Mouse (Mus musculus) cerebellum, adult (tissue): Measurements from ENCODE around the gene Trmt1.

Source experiments
- ATAC-seq: cut with Nextera tagmentation; 2 replicates; pipeline ENCODE4 v1.9.2; 2017; ENCODE audit warnings: mild to moderate bottlenecking, moderate library complexity, mixed read lengths; ENCODE audit not compliant: insufficient number of reproducible peaks, low FRiP score, low TSS enrichment

Gene Trmt1

DNA sequence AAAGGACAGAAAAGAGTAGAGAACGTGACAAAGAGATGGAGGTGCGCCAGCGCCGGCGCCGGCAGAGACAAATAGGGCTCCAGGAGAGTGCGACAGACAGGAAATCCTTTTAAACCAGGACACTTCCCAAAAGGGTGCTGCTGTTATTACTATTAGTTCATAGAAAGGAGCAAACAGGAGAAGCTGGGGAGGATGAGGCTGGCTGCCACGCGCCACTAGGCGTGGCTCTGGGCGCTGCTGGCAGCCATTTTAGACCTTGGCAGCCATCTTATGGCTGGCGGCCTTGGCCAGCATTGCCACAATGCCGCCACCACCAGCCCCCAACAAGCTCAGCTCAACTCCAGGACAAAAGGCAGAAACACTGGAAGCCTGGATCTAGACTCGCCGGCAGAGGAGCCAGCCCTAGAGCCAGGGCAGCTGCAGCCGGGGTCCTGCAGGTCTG, 43.8 kb downstream of the Trmt1 start:
- no peak for ATAC-seq

GRCm38 (mm10) chr8:84730541-84731370, 44.6 kb downstream of the Trmt1 start:
- no peak for ATAC-seq

DNA sequence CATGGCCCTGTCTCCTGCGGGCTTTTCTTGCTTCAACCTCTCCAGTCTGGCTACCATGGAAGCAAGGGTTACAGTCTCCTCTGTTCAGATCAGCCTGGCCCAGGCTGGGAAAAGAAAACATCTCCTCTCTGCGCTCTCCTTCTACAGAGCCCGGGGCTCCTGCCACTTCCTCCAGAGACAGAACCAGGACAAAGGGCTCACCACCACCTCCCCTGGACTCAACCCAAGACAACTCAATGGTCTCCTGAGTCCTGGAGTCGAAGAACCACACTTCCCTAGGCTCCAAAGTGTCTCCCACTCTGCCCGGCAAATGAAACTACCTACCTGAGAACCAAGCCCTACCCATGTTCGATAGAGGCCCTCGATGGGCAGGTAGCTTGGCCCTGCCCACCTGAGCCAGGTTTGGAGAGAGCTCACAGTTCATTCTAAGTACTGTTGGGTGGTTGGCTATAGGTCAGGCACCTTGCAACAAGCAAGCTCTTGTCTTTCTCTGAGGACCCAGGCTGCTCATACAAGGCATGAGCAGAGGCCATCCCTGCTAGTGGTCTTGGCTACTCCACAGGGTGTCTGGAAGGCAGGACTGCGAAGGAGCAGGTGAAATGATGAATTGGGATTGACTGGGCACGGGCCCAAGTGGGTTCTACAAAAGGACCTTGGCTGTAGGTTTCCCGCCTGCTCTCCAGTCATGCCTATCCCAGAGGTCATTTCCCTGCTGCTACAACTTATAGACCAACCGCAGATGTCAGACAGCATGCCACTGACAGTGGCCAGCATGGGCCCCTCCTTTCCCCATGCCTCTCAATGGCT, 45.5 kb downstream of the Trmt1 start:
- ATAC-seq, result no peak

- no peak for ATAC-seq
Measured at GRCm38 (mm10) chr8:84732545-84732944, 46.4 kb downstream of the Trmt1 start.

GRCm38 (mm10) chr8:84732996-84733395, 46.9 kb downstream of the Trmt1 start:
- no peak for ATAC-seq

DNA sequence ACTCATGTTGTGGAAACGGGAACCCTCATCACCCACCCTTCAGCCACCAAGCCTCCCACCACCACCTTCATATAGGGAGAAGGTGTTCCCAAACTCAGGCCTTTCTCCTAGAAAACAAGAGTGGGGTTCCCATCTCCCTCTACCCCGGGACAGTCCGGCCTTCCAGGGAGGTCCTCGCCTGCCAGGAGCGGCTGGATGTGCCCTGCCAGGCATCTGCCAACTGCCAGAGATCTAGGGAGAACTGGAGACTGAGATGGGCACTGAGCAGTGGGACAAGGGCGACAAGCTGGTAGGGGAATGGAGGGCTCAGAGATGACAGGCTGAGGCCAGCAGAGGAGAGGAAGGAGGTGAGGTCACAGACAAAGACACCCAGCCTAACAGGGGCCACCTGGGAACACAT, 47.9 kb downstream of the Trmt1 start:
- ATAC-seq, result no peak

DNA sequence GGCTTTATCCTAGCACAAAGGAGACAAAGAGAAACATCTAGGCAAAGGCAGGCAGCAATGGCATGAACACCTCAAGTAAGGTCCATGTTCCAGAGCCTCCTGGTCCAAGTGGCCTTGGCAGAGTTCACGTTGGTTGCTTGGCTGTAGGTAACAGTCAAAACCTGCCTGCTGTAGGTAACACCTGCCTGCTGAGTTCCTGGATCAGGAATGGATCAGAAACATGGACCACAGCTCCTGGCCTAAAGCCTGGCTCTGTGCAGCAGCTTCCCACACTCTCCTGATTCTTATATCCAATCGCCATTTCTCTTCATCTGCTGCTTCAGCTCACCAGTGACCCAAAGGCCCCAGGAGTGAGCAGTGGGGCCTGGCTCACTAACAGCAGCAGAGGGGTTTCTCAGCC, 48.6 kb downstream of the Trmt1 start:
- no peak for ATAC-seq

- ATAC-seq, result no peak
Measured at GRCm38 (mm10) chr8:84735597-84735996, 49.5 kb downstream of the Trmt1 start.

- ATAC-seq, result no peak
Measured at GRCm38 (mm10) chr8:84736521-84736920, 50.4 kb downstream of the Trmt1 start.

DNA sequence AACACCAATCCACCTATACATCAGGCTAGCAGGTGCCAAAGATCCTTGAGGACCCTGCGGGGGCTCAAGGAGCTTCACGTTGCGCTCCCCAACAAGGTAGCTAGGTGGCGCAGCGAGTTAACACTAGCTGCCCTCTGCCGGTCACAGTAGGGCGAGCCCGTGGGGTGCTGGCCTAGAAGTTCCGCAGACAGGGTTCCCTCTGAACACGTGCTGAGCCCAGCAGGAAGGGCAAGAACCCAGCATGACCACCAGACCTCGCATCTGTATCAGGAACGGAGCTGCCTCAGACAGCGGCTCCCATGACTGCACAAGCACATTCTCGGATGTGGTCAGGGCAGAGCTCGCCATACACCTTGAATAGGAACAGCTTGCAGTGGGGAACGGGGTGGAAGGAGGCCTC, 51.5 kb downstream of the Trmt1 start:
- 0 out of 2 replicates have a peak, but pooled peaks have one; percentile 18 for ATAC-seq

DNA sequence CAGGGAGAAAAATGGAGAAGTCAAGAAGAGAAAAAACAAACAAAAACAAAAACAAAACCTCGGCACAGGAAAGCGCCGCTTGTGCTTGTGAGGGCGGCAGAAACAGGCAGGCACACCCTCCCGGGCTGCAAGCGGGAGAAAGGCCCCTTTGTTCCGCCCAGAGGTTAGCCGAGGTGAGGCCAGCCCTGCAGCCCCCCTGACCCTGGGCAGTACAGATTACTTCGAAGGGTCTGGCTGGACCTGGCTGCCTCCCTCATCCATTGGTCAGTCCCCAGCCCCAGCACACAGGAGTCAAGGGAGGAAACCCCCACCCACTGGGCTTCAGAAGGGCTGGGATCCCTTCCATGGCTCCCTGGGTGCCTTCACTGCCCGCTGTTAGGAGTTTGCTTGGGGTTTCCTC, 52.2 kb downstream of the Trmt1 start:
- ATAC-seq, result no peak

- ATAC-seq, result no peak
Measured at GRCm38 (mm10) chr8:84738715-84739400, 52.8 kb downstream of the Trmt1 start.

DNA sequence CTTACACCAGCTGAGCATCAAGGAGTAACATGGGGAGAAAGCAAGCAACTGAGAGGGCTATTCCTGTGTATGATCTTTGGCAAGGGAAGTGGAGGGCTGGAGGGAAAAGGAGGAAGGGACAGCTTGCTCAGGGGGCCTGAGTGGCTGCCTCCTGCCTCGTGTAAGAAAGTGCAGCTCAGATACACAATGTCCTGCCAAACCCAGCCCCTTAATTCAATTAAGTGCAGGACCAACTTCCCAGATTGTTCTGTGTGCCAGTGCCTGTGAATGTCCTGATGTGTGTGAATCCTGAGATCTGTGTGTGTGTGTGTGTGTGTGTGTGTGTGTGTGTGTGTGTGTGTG, 53.3 kb downstream of the Trmt1 start:
- ATAC-seq, result no peak

DNA sequence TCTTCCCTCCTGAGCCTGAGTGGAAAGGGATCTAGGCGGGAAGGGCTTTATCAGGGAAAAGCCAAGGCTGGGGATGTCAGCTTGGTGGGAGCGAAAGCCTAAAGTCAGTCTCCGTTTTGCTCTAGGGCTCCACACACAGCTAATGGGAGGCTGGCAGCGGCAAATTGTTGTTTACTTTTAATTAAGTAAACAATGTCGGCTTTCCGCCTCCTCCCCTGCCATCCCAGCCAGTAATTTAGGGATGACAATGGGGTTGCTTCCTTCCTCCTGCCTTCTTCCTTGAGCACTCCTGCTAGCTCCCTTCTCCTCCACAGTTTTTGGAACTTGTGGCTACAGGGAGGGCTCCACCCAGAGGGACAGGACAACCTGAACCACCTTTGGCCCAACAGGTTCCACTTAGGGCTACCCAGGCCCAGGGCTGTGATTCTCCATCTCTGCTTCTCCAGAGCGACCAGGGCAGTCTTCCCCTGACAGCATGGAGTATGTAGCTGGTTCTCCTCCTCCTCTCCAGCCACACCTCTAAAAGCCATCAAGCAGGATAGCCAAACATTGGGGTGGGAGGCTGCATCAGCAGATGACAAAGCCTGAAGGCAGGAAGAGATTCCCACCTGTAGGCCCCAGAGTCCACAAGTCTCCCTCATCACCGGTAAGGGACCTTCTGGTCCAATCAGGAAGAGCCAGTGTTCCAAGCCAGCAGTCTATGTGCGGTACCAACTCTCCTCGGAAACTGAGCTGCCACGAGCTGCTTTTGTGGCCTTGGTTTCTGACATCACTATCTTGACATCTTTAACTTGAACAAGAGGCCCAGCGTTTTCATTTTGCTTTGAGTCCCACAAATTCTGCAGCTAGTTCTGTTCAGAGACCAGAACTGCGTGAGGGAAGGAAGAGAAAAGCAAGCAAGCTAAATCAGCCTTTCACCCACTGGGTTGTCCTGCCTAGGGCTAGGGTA, 55.1 kb downstream of the Trmt1 start:
- ATAC-seq, result no peak

- ATAC-seq, result no peak
Measured at GRCm38 (mm10) chr8:84742171-84743053, 56.3 kb downstream of the Trmt1 start.

GRCm38 (mm10) chr8:84743054-84743415, 56.9 kb downstream of the Trmt1 start:
- ATAC-seq, result no peak

DNA sequence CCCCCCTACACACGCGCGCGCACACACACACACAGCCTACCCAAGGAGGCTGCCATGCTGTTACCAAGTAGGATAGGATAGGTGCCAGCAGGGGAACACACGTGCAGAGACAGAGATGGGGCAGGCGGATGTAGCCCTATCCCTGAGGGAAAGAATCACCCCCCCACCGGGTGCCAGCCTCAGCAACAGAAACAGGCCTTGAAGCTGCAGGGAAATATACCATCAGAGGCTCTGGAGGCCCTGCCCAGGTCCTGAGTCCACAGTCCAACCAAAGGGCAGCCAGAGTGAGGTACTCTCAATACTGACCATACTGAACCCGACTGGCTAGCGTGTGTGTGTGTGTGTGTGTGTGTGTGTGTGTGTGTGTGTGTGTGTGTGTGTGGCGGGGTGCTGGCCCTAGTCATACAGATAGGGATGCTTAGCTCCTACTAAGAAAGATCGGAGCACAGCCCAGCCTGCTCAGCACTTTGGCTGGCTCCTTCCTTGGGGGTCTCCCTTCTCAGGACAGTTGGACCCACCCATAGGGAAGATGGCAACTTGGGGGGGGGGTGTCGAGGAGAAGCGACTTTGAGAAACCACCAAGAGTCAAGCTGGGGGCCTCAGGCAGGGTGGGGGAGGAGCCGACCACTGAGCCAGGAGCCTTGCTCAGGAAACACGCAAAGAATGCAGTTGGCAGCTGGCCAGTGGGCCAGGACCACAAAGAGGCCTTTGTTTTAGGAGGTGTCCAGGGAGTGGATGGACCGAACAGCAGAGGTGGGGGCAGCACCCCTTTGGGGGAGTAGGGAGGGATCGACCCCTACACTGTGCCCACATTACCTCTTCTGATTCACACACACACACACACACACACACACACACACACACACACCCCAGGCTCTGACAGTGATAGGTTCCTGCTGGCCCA, 57.7 kb downstream of the Trmt1 start:
- ATAC-seq, result no peak
